Mouse (Mus musculus) midbrain, embryonic 14.5 days (tissue): ENCODE data around the gene Kctd20. TPM values are rescaled to one million over a fixed set of nuclear protein-coding genes. Genes with fewer than 3 reads are reported as not detected.

Source experiments
- ATAC-seq: fragments of 200-750 bp; cut with Nextera tagmentation; 2 replicates; pipeline ENCODE4 v1.8.0; 2017; ENCODE audit warnings: moderate number of reproducible peaks, moderate library complexity; ENCODE audit not compliant: low FRiP score, low TSS enrichment
- DNase-seq: peaks from one replicate; pipeline ENCODE4 v3.0.0-alpha.2; 2015
- H3K27ac ChIP-seq: fragments of 300-500 bp; sonication (generic); replicated peaks from 2 replicates; pipeline ENCODE4 v1.5.1; 2014; ENCODE audit warnings: mild to moderate bottlenecking, low read depth, low read length, moderate library complexity
- H3K27me3 ChIP-seq: fragments of 300-500 bp; sonication (generic); 2 replicates; pipeline ENCODE4 v1.6.1; 2014; ENCODE audit warnings: low read length, control low read depth, mixed read lengths; ENCODE audit not compliant: control insufficient read depth, insufficient read depth
- H3K36me3 ChIP-seq: fragments of 300-500 bp; sonication (generic); 2 replicates; pipeline ENCODE4 v1.6.1; 2014; ENCODE audit warnings: low read length, control low read depth; ENCODE audit not compliant: control insufficient read depth, insufficient read depth
- H3K4me1 ChIP-seq: fragments of 300-500 bp; sonication (generic); 2 replicates; pipeline ENCODE4 v1.6.1; 2014; ENCODE audit warnings: mild to moderate bottlenecking, antibody characterized with exemption, low read length, control low read depth; ENCODE audit not compliant: control insufficient read depth, insufficient read depth
- H3K4me2 ChIP-seq: fragments of 300-500 bp; sonication (generic); 2 replicates; pipeline ENCODE4 v1.6.1; 2014; ENCODE audit warnings: mild to moderate bottlenecking, low read length, moderate library complexity
- H3K4me3 ChIP-seq: fragments of 300-500 bp; sonication (generic); replicated peaks from 2 replicates; pipeline ENCODE4 v1.5.1; 2014; ENCODE audit warnings: low read depth, low read length
- H3K9ac ChIP-seq: fragments of 300-500 bp; sonication (generic); replicated peaks from 2 replicates; pipeline ENCODE4 v1.6.1; 2014; ENCODE audit warnings: mild to moderate bottlenecking, low read length, moderate library complexity
- H3K9me3 ChIP-seq: fragments of 300-500 bp; sonication (generic); 2 replicates; pipeline ENCODE4 v1.6.1; 2016; ENCODE audit warnings: low read length, control low read depth, mixed read lengths; ENCODE audit not compliant: control insufficient read depth
- WGBS: fragments of 180-500 bp; shearing (Covaris S2); extraction: QIAGEN DNeasy Blood & Tissue Kit; methylation state at CpG from one replicate; pipeline ENCODE4 v1.1.7; 2014; 5-methylcytosine and 5-hydroxymethylcytosine counted together
- polyA plus RNA-seq: library from polyadenylated mRNA; unstranded; fragments of >200 nt; fragmentation: Nextera tagmentation; extraction: Ambion mirVana; gene quantifications from 2 replicates; pipeline ENCODE4 v1.2.1, GENCODE M21; 2014

Gene Kctd20
- polyA plus RNA-seq, 1 experiment from 2014 or later: 93.6 TPM

DNA sequence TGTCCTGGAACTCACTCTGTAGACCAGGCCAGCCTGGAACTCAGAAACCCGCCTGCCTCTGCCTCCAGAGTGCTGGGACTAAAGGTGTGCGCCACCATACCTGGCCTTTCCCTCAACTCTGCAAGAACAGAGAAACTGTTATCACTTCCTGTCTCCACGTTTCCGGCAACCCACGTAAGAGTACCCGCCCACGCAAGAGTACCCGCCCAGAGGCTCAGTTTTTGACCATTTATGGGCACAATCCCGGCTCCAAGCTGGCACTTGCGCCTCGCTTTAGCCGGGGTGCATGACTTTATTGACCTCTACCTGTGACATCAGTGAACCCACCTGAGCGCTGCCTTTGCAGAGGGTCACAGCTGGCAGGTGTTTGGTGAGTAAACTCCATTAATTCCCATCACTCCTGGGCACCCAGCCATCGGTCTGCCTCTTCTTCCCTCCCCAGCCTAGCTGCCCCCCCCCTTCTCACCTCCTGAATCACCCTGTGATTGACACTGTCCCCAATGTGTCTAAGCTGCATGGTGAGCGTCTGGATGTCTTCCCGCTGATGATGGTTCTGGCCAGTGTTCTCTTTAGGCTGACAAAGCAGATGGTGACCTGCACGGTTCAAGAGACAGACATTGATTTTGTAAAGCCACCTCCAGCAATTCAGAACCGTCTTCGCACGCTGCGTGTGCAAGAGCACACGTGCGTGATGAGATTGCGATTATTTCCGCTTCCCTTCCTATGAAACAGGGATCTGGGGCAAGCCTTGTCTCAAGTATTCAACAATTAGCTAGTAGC is 10.8 kb upstream of the Kctd20 start:
- no peaks in the 10 kb centered on the region for H3K36me3 ChIP-seq
- H3K27me3 ChIP-seq: no peaks in the 10 kb centered on the region
- DNase-seq (no peak), ATAC-seq (no peak)
- 94% methylated on average over 25 of the region's 25 CpGs for WGBS
- H3K4me3 ChIP-seq: no peak overlapping the region
- H3K4me2 ChIP-seq: no peak overlapping the region
- H3K27ac ChIP-seq: no peak overlapping the region
- H3K4me1 ChIP-seq: no peaks in the 10 kb centered on the region
- no peak overlapping the region for H3K9ac ChIP-seq
- H3K9me3 ChIP-seq: no peaks in the 10 kb centered on the region

DNA sequence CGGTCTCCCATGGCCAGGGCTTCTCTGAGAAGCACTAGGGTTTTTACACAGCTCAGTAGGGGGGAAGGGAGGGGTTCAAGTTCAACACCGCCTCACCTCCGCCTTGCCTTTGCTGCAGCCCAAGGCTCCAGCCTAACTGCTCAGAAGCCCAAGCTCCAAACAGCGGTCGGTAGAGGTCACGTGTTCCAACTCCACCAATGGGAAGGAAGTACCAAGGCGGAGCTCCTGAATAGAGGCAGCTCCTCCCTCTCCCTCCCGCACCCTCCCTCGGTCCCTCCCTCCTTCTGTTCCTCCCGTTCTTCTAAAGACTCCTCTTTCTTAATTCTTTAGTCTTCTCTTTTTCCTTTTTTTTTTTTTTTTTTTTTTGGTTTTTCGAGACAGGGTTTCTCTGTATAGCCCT is 9.6 kb upstream of the Kctd20 start:
- H3K36me3 ChIP-seq: no peaks in the 10 kb centered on the region
- no peaks in the 10 kb centered on the region for H3K27me3 ChIP-seq
- H3K9ac ChIP-seq: no peak overlapping the region
- WGBS: 77% methylated on average over 10 of the region's 11 CpGs
- no peak for DNase-seq
- H3K9me3 ChIP-seq: no peaks in the 10 kb centered on the region
- ATAC-seq: no peak
- H3K4me3 ChIP-seq: no peak overlapping the region
- H3K4me2 ChIP-seq: no peak overlapping the region
- no peaks in the 10 kb centered on the region for H3K4me1 ChIP-seq
- H3K27ac ChIP-seq: no peak overlapping the region

DNA sequence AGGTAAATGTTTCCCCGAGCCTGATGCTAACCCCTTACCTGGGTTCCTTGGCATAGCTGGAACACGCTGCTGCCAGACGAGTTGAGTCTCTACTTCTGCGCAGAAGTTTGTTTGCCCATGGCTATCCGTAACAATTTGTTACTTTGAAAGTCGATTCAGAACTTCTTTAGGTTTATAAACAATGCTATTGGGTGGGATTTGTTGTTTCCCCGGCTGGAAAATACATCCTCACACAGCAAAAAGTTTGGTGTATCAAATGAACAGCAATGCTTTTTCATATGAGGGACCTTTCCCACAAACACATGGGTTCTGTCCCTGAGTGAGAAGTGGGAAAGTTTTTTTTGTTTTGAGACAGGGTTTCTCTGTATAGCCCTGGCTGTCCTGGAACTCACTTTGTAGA is 8.0 kb upstream of the Kctd20 start, which contains the start of gene Pxt1:
Gene Pxt1 (minus strand): TSS at position 101 of the 400 bp plus-strand sequence.
- ATAC-seq (no peak), DNase-seq (no peak)
- no peaks in the 10 kb centered on the region for H3K4me1 ChIP-seq
- 91% methylated on average over 7 of the region's 7 CpGs for WGBS
- H3K27me3 ChIP-seq: no peaks in the 10 kb centered on the region
- no peaks in the 10 kb centered on the region for H3K9me3 ChIP-seq
- H3K36me3 ChIP-seq: no peaks in the 10 kb centered on the region
- no peak within 1 kb of the TSS for H3K4me2 ChIP-seq
- no peak within 1 kb of the TSS for H3K27ac ChIP-seq
- no peak within 1 kb of the TSS for H3K9ac ChIP-seq
- no peak within 1 kb of the TSS for H3K4me3 ChIP-seq

DNA sequence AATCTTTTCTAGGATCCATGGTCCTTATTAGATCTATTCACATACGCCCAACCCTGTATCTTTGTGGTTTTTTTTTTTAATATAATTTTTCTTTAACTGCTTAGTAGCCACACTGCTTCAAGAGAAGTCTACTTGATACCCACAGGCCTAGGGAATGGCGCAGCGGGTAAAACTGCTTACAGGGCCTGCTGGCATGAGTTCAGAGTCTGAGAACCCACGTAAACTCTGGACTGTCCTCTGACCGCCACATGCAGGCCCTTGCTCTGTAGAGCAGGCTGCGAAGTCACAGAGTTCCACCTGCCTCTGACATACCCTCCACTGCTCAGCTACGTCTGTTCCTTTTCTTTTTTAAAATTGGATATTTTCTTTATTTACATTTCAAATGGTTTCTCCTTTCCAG is 7.3 kb upstream of the Kctd20 start:
- H3K27me3 ChIP-seq: no peaks in the 10 kb centered on the region
- H3K4me2 ChIP-seq: no peak overlapping the region
- DNase-seq: no peak
- no peaks in the 10 kb centered on the region for H3K36me3 ChIP-seq
- no peak overlapping the region for H3K4me3 ChIP-seq
- no peak overlapping the region for H3K27ac ChIP-seq
- 94% methylated on average over 7 of the region's 7 CpGs for WGBS
- no peak for ATAC-seq
- H3K9ac ChIP-seq: no peak overlapping the region
- H3K4me1 ChIP-seq: no peaks in the 10 kb centered on the region
- no peaks in the 10 kb centered on the region for H3K9me3 ChIP-seq

DNA sequence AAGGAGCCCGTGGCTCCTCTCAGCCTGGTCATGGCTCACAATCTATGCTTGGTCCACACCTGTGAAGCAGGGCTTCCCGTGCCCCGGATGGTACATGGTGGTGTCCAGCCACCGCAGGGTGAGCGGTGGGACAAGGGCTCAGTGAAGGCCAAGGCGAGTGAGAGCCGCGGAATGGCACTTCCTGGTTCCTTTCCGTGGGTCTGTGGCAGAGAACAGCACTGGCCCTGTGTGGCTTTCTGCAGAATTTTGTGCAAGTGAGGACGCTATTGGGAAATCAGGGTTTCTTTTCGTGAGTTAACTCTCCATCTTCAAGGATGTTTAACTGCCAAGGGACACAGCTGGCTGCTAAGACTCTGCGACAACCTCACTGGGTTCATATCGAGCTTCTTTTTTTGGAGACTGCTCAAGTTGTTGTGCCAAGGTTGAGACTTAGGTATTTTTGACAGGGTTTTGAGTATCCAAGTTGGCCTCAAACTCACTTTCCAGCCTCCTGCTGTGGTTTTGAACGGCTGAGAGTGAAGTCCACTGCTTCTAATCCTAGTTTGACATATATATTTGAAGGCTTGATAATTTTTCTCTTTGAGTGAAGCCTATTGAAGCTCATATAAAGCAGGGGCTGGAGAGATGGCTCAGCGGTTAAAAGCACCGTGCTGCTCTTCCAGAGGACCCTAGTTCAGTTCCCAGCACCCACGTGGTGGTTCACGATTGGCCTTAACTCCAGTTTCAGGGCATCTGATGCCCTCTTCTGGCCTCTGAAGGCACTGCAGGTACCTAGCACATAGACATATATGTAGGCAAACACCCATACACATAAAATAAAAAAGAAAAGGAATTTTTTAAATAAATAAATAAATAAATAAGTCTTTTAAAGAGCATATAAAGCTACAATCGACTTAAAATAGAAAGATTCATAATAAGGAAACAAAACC is 4.5 kb upstream of the Kctd20 start:
- ATAC-seq: no peak
- Histone ChIP-seq H3K9me3 (no peaks in the 10 kb centered on the region), H3K4me1 (peaks cover 8% of the 10 kb centered on the region; the same call in 1 of the 2 replicates), H3K36me3 (no peaks in the 10 kb centered on the region), H3K9ac (no peak overlapping the region), H3K4me2 (no peak overlapping the region), H3K4me3 (no peak overlapping the region), H3K27ac (no peak overlapping the region), H3K27me3 (no peaks in the 10 kb centered on the region)
- WGBS: 92% methylated on average over 19 of the region's 19 CpGs
- DNase-seq: no peak

DNA sequence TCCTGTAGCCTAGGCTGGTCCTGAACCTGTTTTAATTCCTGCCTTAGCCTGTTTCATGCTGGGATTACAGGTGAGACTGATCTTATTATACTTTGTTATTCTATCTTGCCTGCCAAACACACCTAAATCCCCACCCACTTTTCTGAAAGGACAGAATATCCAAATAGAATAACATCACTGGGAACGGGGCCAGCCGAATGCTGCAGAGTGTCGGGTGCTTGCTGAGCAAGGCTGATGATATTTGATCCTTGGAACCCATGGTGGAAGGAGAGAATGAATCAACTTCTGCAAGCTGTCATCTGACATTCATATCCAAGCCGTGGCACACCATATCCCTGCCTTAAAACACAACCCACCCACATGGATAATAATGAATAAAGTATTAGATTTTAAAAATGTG is 3.1 kb upstream of the Kctd20 start:
- no peak for DNase-seq
- Histone ChIP-seq H3K4me3 (no peak overlapping the region), H3K36me3 (no peaks in the 10 kb centered on the region), H3K4me2 (no peak overlapping the region), H3K27me3 (no peaks in the 10 kb centered on the region), H3K9ac (no peak overlapping the region), H3K9me3 (no peaks in the 10 kb centered on the region), H3K27ac (no peak overlapping the region), H3K4me1 (peaks cover 15% of the 10 kb centered on the region)
- no peak for ATAC-seq
- WGBS: 84% methylated on average over 4 of the region's 4 CpGs

DNA sequence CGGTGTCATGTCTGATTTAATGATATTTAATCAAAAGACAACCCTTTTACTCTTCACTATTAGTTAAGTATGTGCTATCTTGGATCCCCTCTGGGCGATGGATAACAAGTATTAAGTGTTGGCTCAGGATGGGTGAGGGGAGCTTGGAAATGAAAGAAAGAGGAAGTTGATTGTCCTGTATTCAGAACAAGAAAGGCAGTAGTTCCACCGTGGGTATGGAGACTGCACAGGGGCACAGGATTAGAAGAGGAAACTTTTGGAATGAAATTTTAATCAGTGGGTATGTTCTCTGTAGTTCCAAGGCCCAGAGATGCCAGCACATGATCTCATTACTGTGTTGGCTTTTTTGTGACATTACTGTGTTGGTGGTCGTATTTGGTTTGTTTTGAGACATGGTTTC is 999 bp upstream of the Kctd20 start:
- Histone ChIP-seq H3K4me3 (no peak overlapping the region), H3K4me2 (no peak overlapping the region), H3K27me3 (no peaks in the 10 kb centered on the region), H3K4me1 (peaks cover 24% of the 10 kb centered on the region), H3K9me3 (no peaks in the 10 kb centered on the region), H3K9ac (no peak overlapping the region), H3K36me3 (no peaks in the 10 kb centered on the region), H3K27ac (no peak overlapping the region)
- WGBS: 83% methylated on average over 4 of the region's 4 CpGs
- DNase-seq (no peak), ATAC-seq (no peak)

DNA sequence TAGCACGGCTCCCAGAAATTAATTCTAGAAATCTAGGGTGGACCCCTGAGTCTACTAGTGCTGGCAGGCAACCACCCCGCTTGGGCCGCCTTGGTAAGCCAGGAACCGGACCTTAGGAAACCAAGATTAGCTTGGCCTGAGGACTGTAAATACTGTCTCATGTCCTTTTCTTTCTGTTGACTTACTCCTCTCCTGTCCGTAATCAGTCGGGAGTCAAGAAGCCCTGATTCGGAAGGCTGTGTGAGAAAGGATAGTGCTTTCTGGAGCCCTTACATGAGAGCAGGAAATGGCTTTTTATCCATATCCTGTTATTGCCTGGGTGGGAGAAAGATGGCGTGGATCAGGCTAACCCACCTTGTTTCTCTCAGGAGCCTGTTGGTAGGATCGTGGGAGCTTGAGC is 1.5 kb downstream of the Kctd20 start:
- WGBS: 25% methylated on average over 9 of the region's 9 CpGs
- Histone ChIP-seq H3K4me3 (peak overlapping the region; percentile 57), H3K4me2 (peak overlapping the region; percentile 82), H3K9ac (peak overlapping the region; percentile 88), H3K27me3 (no peaks in the 10 kb centered on the region), H3K4me1 (peaks cover 24% of the 10 kb centered on the region), H3K9me3 (no peaks in the 10 kb centered on the region), H3K27ac (peak overlapping the region; percentile 27), H3K36me3 (peaks cover 7% of the 10 kb centered on the region; the same call in 1 of the 2 replicates)
- DNase-seq: peak; percentile 30
- no peak for ATAC-seq
